Mouse (Mus musculus) frontal cortex, adult 2 months (tissue): ENCODE data around the gene Morn3. TPM values are rescaled to one million over a fixed set of nuclear protein-coding genes. Genes with fewer than 3 reads are reported as not detected.

Experiments used
- DNase-seq, 2 experiments: peaks; one replicate each; pipeline ENCODE4 v3.0.0; 2022; ENCODE audit warnings: low spot score in 1 of 2; ENCODE audit errors: extremely low spot score in 1 of 2
- polyA plus RNA-seq: library from polyadenylated mRNA; depleted of rRNA; stranded (reverse); fragments of >200 nt; gene quantifications from 2 replicates; pipeline ENCODE4 v1.2.3, GENCODE M21; 2012; rRNA removed

Morn3 gene
- polyA plus RNA-seq, 1 experiment = not detected

DNA sequence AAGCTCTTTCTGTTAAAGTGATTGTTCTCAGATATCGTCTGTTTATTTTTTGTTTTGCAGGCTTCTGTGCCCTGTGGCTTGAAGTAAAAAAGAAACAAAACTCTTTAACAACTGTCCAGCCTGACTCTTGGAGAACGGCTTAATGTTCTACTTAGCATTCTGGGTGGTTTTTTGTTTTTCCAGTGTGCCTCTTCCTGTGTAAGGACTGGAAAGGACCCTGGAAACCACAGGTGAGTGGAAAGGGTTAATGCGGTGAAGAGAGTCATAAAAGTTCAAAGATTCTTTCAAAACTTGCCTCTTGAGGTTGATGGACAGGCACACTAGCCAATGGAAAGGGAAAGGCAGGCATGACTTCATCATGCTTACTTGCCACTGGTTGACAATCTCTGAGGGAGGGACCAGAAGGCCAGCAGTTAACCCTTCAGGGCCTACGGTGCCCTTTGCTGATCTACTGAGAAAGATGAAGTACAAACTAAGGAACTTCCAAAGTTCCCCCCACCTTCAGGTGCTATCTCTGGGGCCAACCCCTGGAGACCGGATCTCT lies 52.4 kb downstream of the Morn3 start:
- DNase-seq = peak; percentile 72 to 84

DNA sequence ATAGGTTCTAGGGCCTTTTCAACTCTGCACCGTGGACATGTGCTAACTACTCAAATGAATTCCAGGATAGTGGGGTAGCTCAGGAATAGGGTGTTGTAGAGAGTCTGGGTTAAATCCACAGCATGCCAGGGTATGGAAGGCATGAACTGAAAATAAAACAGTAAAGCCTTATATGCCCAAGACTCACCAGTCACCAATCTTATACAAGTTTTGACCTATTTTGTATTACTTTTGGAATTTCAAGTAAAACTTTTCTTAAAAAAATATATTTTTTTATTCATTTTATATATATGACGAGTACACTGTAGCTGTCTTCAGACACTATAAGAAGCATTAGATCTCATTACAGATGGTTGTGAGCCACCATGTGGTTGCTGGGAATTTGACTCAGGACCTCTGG lies 53.0 kb downstream of the Morn3 start:
- DNase-seq = no peak

DNA sequence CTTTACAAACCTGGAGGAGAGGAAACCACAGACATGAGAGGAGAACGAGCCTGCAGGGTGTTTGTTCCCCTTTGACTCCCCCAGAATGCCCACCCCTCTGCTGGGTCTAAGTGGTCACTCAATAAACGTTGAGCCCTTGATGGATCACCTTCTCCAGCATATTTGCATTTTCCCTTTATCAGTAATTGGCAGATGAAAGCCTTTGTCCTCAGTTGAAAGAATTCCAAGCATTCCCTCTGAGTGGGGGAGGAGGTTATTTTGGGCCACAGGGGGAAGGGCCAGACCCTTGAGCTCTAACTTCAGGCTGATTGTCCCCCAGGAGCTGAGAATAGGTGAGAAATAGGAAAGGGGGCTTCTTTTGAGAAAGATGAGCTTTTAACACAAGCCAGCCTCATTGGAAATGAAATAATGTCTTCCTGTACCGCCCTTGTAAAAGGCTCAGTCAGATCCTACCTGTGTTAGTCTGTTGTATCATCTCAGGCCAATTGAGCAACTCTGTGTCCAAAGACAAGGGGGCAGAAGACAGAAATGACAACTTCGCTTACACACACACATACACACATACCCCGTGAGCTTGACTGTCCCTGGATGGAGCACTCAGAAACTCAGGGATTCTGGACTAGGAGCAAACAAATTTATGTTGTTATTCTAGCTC lies 55.3 kb downstream of the Morn3 start:
- no peak for DNase-seq

DNA sequence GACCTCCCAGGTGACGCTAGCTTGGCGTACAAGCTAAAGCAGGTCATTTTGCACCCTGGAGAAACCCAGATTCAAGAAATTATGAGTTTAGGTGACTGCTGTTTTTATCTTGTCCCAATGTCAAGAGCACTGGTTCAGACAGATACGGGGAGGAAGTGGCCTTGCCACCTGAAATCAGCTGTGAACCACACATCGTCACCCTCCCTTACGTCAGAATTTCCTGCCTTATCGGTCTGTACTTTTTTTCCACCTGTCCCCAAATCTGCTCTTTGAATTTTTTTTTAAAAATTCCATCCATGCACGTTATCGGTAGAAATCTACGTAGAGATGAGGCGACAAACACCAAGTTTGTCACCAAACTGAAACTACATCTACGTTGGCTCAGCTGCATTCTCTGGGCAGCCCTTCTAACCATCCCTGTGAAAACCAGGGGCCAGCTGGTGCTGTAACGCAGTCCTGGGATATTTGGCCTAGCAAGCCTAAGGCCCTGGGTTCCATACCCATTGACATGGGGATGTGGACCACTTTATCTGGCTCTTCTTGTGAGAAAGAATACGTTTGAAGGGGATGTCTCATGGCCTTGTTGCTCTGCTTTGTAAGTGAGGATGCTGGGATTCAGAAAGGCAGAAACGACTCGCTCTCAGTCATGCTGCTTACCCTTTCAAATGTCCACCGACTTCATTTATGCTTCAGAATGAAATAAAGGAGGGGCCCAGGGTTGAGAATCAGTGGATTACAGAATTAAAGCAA lies 56.2 kb downstream of the Morn3 start:
- no peak for DNase-seq

DNA sequence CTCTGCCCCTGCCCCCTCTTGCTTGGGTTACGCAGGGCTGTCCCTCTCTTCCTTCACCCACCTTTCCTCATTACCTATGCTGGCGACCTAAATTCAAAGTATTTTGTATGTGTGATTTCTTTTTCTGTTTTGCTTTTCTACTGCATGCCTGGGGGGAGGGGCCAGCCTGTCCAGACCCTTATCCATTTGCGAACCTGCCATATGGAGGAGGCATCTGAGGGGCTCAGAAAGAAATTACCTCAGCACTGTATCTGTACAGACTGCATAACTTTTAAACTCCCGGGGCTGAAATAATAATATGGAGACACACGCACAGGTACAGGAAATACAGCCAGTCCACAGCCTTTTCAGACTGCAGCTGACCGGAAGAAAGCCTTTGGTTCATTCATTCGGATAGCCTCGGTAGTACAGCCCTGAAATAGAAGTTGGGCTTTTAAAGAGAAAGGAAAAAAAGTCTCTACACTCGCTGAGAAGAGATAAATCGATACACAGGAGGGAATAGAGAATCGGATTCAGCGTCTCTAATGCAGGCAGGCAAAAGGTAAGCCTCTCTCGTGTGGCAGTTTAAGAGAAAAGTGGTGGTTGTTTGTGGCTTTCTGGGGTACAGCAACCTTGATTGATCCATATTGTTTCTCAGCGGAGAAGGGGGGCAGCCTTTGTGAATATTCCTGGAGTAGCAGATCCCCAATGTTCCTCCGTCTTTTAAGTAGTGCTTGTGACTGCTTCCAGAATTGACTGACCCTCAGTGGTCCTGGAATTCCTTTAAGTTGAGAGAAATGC lies 57.1 kb downstream of the Morn3 start, which contains the start of gene Kdm2b:
Kdm2b (minus strand) TSS at position 273 of the 780 bp plus-strand sequence.
- no peak for DNase-seq

DNA sequence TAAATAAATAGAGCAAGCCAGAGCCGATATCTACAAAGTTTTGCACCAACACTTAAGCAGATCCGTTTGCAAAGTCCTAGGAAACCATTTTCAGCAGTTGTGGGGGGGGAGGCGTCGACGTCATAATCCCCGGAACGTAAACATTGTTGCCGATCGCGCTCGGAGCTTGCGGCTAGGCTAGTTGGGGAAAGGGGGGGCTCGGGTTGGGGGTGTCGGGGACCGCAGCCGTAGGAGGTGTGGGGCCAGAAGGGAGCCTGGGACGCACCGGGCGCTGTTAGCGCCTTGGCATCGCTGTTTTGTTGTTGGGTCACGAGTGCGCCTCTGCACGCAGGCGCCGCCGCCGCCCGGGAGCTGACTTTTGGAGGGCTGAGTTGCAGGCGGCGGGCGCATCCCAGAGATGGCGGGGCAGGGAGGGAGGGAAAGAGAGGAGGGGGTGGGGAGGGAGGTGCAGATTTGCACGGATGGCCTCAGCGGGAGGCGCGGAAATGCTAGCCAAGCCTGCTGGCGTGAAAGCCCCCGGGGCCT lies 57.8 kb downstream of the Morn3 start:
- DNase-seq = peak in 1 of 2 experiments; percentile 70

DNA sequence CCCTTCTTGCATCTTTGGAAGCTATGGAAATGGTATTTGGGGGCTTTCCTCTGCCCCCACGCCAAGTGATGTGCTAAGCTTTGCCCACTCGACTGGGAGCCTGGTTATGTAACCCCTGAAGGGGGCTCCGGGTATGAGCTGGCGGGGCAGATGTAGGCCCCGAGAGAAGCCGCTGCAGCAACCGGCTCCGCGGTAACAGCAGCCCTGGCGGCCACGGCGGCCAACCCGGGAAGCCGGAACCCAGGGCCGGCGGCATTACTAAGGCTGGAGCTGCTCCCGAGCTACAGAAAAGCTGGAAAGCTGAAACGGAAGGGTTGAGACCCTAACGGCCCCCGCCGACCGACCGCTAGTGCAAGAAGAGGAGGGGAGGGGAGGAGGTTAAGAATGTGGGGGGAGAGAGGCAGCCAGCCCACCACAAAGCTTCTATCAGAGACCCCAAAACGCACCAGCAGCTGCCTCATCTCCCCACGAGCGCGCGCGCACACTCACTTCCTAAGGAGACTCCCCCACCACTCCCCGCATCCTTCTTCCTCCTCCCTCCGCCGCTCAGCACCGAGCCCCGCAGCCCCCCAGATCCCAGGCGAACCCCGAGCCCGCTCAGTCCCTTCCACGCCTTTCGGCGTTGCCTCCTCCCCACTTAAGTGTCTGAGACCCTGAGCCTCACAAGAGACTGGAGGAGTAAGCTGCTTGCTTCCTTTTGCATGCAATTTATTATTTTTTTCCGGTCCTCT lies 58.6 kb downstream of the Morn3 start:
- DNase-seq = peak in 1 of 2 experiments; percentile 58

DNA sequence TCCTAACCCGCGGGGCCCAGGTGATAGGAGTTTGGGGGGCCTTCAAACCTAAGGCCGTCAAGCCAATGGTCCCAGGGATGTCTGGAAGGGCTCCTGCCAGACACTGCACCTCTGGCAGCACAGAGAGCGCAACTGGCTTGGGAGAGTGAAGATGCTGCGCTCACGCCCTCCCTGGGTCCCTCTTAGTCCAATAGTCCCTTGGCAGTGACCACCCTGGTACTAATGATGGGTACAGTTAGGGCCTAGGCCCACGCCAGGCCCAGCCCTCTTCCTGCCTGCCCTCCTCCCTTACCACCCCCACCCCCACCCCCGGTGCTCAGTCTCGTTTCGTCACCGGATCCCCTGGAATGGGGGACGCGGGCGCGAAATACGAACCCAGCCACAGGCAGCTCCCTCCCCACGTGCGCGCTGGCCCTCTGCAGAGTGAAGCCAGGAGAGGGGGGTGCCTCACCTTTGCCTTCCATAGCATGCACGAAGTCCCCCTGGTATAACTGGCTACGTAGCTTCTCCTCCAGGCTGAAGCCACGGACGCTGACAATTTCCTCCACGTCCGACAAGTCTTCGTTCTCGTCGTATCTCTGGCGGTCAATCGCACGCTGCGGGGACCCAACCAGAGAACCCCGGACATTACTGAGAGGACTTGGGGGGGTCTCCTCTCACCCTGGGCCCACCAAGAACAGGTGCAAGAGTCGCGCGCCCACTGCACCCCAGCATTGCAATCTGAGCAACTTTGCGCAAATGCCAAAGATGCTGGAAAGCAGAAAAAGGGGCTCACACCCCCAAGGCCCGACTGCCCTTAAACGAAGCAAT lies 59.4 kb downstream of the Morn3 start:
- DNase-seq = no peak

DNA sequence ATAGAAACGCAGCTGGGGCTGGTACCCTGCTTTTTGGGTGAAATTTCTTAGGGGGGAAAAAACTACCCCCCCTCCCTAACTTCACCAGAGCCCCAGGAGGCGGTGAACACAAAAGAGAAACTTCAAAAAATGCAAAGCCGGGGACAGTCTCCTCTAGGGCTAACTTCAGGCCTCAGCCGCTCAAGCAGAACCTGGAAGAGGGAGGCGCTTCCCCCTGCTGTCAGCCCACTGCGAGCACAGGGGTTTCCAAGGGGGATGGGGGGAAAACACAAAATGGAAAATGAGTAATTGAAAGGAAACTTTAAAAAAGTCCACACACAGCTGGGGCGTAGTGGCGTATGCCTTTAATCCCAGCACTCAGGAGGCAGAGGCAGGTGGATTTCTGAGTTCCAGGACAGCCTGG lies 60.7 kb downstream of the Morn3 start:
- DNase-seq = no peak

Other genes with a start within 250 kb of the Morn3 start
- 399 and 447 TPM in 2 replicates for gene Anapc5, start 225.7 kb downstream of the Morn3 start, polyA plus RNA-seq
- gene Rnf34, start 197.0 kb downstream of the Morn3 start, polyA plus RNA-seq = 27.5 and 31.7 TPM in 2 replicates
- 18.7 and 20.9 TPM in 2 replicates for gene Kdm2b, start 57.2 kb downstream of the Morn3 start, polyA plus RNA-seq
- 17.6 and 20.6 TPM in 2 replicates for gene Orai1, start 31.9 kb downstream of the Morn3 start, polyA plus RNA-seq
- gene Tmem120b, start 21.4 kb upstream of the Morn3 start, polyA plus RNA-seq = 9.1 and 11.5 TPM in 2 replicates
- 37.7 and 43.4 TPM in 2 replicates for gene Rhof, start 85.7 kb upstream of the Morn3 start, polyA plus RNA-seq
- 12.7 and 13.1 TPM in 2 replicates for gene Setd1b, start 95.2 kb upstream of the Morn3 start, polyA plus RNA-seq
- gene Psmd9, start 122.4 kb upstream of the Morn3 start, polyA plus RNA-seq = 26.3 and 30.2 TPM in 2 replicates
- not detected in 2 replicates for gene Hpd, start 135.7 kb upstream of the Morn3 start, polyA plus RNA-seq
- 5.4 and 6.1 TPM in 2 replicates for gene Wdr66, start 205.1 kb upstream of the Morn3 start, polyA plus RNA-seq